8 mouse cellular contexts compared by ENCODE assay signal in the genomic region with DNA sequence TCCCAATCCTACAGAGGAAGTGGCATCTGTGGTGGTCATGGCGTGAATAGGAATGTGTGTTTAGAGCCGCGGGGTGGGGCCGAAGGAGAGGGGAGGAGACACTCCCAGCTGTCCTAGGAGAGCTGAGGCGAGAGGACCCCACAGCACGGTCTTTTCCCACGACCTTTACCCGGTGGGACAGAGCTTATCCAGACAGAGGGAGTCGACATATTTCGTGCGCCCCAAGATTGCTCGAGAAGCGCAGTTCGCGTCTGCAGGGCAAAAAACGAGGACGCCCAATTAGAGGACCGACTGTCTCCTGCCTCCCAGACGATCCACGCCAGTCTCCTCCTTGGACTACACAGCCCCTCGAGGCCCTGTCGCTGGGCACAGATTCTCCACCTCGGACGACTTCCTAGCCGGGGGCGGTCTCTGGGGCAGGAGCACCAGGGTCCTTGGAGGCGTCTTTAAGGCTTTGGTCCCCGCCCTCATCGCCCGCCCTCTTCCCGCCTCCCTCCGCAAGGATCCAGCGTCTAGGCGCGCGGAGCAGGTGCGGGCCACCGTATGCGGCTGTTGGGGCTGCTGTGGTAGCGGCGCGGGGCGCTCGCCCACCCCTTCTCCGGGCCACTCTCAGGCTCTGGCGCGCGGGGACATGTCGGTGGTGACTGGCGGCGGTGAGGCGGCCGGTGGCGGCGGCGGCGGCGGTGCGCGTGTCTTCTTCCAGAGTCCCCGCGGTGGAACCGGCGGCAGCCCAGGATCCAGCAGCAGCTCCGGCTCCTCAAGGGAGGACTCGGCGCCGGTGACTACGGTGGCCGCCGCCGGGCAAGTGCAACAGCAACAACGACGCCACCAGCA. TPM values are rescaled to one million over a fixed set of nuclear protein-coding genes. Genes with fewer than 3 reads are reported as not detected.
DNase-seq lines count a peak whose midpoint lies in the region; ATAC-seq and TF ChIP-seq lines count a peak whose summit lies in the region.

A gene (plus strand): TSS at position 22 of the 834 bp plus-strand sequence.

- H3K36me3 ChIP-seq in embryonic facial prominence, embryonic 10.5 days (replicated peaks): no peaks in the 10 kb centered on the region
- no peaks in the 10 kb centered on the region for H3K36me3 ChIP-seq in kidney, embryonic 15.5 days
- H3K36me3 ChIP-seq in limb, embryonic 14.5 days (ENCODE audit: control insufficient read depth, insufficient read depth, low read length): no peaks in the 10 kb centered on the region
- H3K36me3 ChIP-seq in midbrain, embryonic 16.5 days (ENCODE audit: control insufficient read depth, insufficient read depth, low read length): no peaks in the 10 kb centered on the region

- H3K4me2 ChIP-seq in kidney, embryonic 15.5 days: peak within 1 kb of the TSS; percentile 99
- peak within 1 kb of the TSS; percentile 97 for H3K4me2 ChIP-seq in limb, embryonic 14.5 days (replicated peaks; ENCODE audit: low read depth, low read length, severe bottlenecking)
- H3K4me2 ChIP-seq in midbrain, embryonic 16.5 days (ENCODE audit: low read length): peak within 1 kb of the TSS; percentile 81

- ATAC-seq in CD4-positive, CD25-positive, alpha-beta regulatory T cell, adult 4 months: no peak
- peak; percentile 90 for ATAC-seq in kidney, embryonic 15.5 days (replicated peaks; ENCODE audit: low FRiP score)
- ATAC-seq in limb, embryonic 14.5 days (ENCODE audit: low FRiP score, low read depth): peak; percentile 75
- ATAC-seq in midbrain, embryonic 16.5 days: peak; percentile 92

- peaks cover 46% of the 10 kb centered on the region for H3K27me3 ChIP-seq in embryonic facial prominence, embryonic 10.5 days (replicated peaks; ENCODE audit: low read depth, poor library complexity, severe bottlenecking)
- H3K27me3 ChIP-seq in kidney, embryonic 15.5 days: peaks cover 32% of the 10 kb centered on the region
- H3K27me3 ChIP-seq in limb, embryonic 14.5 days (ENCODE audit: control insufficient read depth, insufficient read depth, low read length): peaks cover 15% of the 10 kb centered on the region; the same call in 1 of the 2 replicates
- no peaks in the 10 kb centered on the region; the same call in 1 of the 2 replicates for H3K27me3 ChIP-seq in midbrain, embryonic 16.5 days (ENCODE audit: control insufficient read depth, insufficient read depth, low read depth, low read length)

- peaks cover 20% of the 10 kb centered on the region for H3K4me1 ChIP-seq in embryonic facial prominence, embryonic 10.5 days
- H3K4me1 ChIP-seq in kidney, embryonic 15.5 days: peaks cover 18% of the 10 kb centered on the region; the same call in 1 of the 2 replicates
- no peaks in the 10 kb centered on the region for H3K4me1 ChIP-seq in limb, embryonic 14.5 days (ENCODE audit: control insufficient read depth, insufficient read depth, low read length)
- peaks cover 6% of the 10 kb centered on the region for H3K4me1 ChIP-seq in midbrain, embryonic 16.5 days (ENCODE audit: control insufficient read depth, insufficient read depth, low read length)

- no peaks in the 10 kb centered on the region for H3K9me3 ChIP-seq in embryonic facial prominence, embryonic 10.5 days
- H3K9me3 ChIP-seq in kidney, embryonic 15.5 days (replicated peaks): no peaks in the 10 kb centered on the region
- H3K9me3 ChIP-seq in limb, embryonic 14.5 days (ENCODE audit: control insufficient read depth, low read length): no peaks in the 10 kb centered on the region
- H3K9me3 ChIP-seq in midbrain, embryonic 16.5 days (replicated peaks; ENCODE audit: control insufficient read depth, low read length, poor library complexity, severe bottlenecking): no peaks in the 10 kb centered on the region

- peak within 1 kb of the TSS; percentile 59 for H3K27ac ChIP-seq in embryonic facial prominence, embryonic 10.5 days (replicated peaks)
- H3K27ac ChIP-seq in kidney, embryonic 15.5 days: no peak within 1 kb of the TSS
- no peak within 1 kb of the TSS for H3K27ac ChIP-seq in limb, embryonic 14.5 days (replicated peaks; ENCODE audit: low read depth, low read length)
- H3K27ac ChIP-seq in midbrain, embryonic 16.5 days (ENCODE audit: low read length): peak within 1 kb of the TSS; percentile 85

- H3K4me3 ChIP-seq in embryonic facial prominence, embryonic 10.5 days: peak within 1 kb of the TSS; percentile 68
- peak within 1 kb of the TSS; percentile 69 for H3K4me3 ChIP-seq in kidney, embryonic 15.5 days (replicated peaks)
- peak within 1 kb of the TSS; percentile 57 for H3K4me3 ChIP-seq in limb, embryonic 14.5 days (replicated peaks; ENCODE audit: low read length)
- H3K4me3 ChIP-seq in midbrain, embryonic 16.5 days (ENCODE audit: low read depth, low read length): peak within 1 kb of the TSS; percentile 77

- under 1% methylated on average over 74 of the region's 74 CpGs for WGBS in embryonic facial prominence, embryonic 10.5 days
- WGBS in kidney, embryonic 15.5 days: under 1% methylated on average over 74 of the region's 74 CpGs
- 1% methylated on average over 62 of the region's 74 CpGs for WGBS in limb, embryonic 14.5 days
- under 1% methylated on average over 67 of the region's 74 CpGs for WGBS in midbrain, embryonic 16.5 days

- peak; percentile 1 for DNase-seq in CD4-positive, CD25-positive, alpha-beta regulatory T cell, adult 2 months (ENCODE audit: low read depth, low spot score)
- DNase-seq in embryonic facial prominence, embryonic 10.5 days (ENCODE audit: low spot score): peak; percentile 65
- peak; percentile 27 to 49 for DNase-seq in heart, adult 18-20 months
- DNase-seq in limb, embryonic 14.5 days (ENCODE audit: low spot score): peak; percentile 11
- peak; percentile 5 to 8 for DNase-seq in urinary bladder, postnatal 36 days (ENCODE audit: low spot score in 2 of 2)

- no peak for TF ChIP-seq POLR2A in limb, embryonic 14.5 days (IDR thresholded peaks at IDR 0.05; ENCODE audit: borderline replicate concordance, extremely low read depth, insufficient read depth, insufficient read length)

- peak within 1 kb of the TSS; percentile 50 for H3K9ac ChIP-seq in kidney, embryonic 15.5 days
- H3K9ac ChIP-seq in limb, embryonic 14.5 days (ENCODE audit: low read depth, low read length, severe bottlenecking): peak within 1 kb of the TSS; percentile 45
- peak within 1 kb of the TSS; percentile 87 for H3K9ac ChIP-seq in midbrain, embryonic 16.5 days (ENCODE audit: low read depth, low read length)

RNA-seq across cellular contexts. Expression of the gene that starts here (rescaled TPM):
- polyA plus RNA-seq in CD4-positive, CD25-positive, alpha-beta regulatory T cell, adult 4 months (2017; shearing (Covaris generic)): under 1 TPM; 0.16 to 0.30 TPM
- polyA plus RNA-seq in embryonic facial prominence, embryonic 10.5 days (2016; fragmentation: Nextera tagmentation; extraction: Ambion mirVana): 2.3 and 2.4 TPM in 2 replicates
- 100 to 1,000 TPM; 139 to 191 TPM for total RNA-seq in heart, adult 18-20 months (2021)
- polyA plus RNA-seq in kidney, embryonic 15.5 days (2015; fragmentation: Nextera tagmentation; extraction: Ambion mirVana): 5.2 and 6.9 TPM in 2 replicates
- polyA plus RNA-seq in limb, embryonic 14.5 days (2012; rRNA removed): 4.6 and 5.2 TPM in 2 replicates
- 12.5 and 13.8 TPM in 2 replicates for polyA plus RNA-seq in limb, embryonic 14.5 days (2014; fragmentation: Nextera tagmentation; extraction: Ambion mirVana)
- 49.1 and 63.8 TPM in 2 replicates for polyA plus RNA-seq in midbrain, embryonic 16.5 days (2015; fragmentation: Nextera tagmentation; extraction: Ambion mirVana)

Comparison
In these comparisons a context has a peak if more than half of its experiments do, and no peak if none do; other contexts are left out.
1. DNase-seq: peak in every context shown above with its lines; median percentile 65 in embryonic facial prominence, embryonic 10.5 days; 38 in heart, adult 18-20 months; 11 in limb, embryonic 14.5 days; 6 in urinary bladder, postnatal 36 days; 1 in CD4-positive, CD25-positive, alpha-beta regulatory T cell, adult 2 months.
2. H3K27ac ChIP-seq: peak in embryonic facial prominence, embryonic 10.5 days (single experiment) and midbrain, embryonic 16.5 days (single experiment); none in kidney, embryonic 15.5 days (single experiment) and limb, embryonic 14.5 days (single experiment).
3. Peak in every context shown above with its lines, with median percentiles within 50 percentile points of each other: H3K4me3 ChIP-seq, H3K4me2 ChIP-seq and H3K9ac ChIP-seq.